Comparison of ENCODE assay signal across 21 mouse cellular contexts in the genomic region with DNA sequence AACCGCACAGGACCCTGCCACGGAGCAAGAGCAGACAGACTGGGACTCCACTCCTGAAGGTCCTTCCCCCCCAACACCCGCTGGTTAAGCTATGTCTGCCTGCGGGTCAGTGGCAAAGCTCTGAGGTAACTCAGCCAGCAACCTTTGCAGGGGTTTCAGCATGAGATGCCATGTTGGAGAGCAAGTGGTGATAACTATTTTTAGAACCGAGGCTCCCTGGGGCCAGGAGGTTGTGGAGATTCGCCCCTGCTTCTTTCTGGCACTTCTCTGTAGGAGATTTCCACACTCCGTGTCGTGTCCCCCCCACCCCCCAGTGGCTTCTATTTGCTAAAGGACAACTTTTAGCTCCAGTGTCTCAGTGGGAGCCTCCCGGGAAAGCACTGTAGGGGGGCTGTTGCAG.
DNase-seq lines count a peak whose midpoint lies in the region; ATAC-seq lines count a peak whose summit lies in the region.
"Had no signal": no experiment of that assay in that cellular context is flagged by ENCODE, and none has a peak within 500 bp of the region (broad histone marks: within the 10 kb centered on the region; RNA-seq: fewer than 3 reads in every experiment).

No protein-coding gene starts in this region.

- DNase-seq in heart, adult 11 months, result peak; percentile 83
- DNase-seq in heart, adult 9 months (ENCODE audit: low spot score in 2 of 2), result no peak
- no peak for DNase-seq in hindbrain, embryonic 10.5 days (ENCODE audit: low spot score)
- DNase-seq in hindbrain, embryonic 11.5 days (ENCODE audit: low spot score), result no peak
- DNase-seq in liver, result no peak
- DNase-seq: adrenal gland, postnatal 10 days; B cell, adult 2 months; cerebellum, adult 11 months; cerebellum, adult 8-10 months; cerebellum, postnatal 14 days; gastrocnemius, postnatal 10 days; kidney, adult 2 months had no signal

- WGBS in hindbrain, embryonic 10.5 days, result 34% methylated on average over 9 of the region's 9 CpGs
- WGBS in hindbrain, embryonic 11.5 days, result 45% methylated on average over 9 of the region's 9 CpGs
- WGBS in heart, embryonic 16.5 days, result 18% methylated on average over 9 of the region's 9 CpGs

- H3K9ac ChIP-seq in hindbrain, embryonic 11.5 days (ENCODE audit: low read depth, low read length), result no peak overlapping the region
- no peak overlapping the region for H3K9ac ChIP-seq in heart, embryonic 16.5 days (ENCODE audit: low read length)
- H3K9ac ChIP-seq: embryonic facial prominence, embryonic 13.5 days; forebrain, embryonic 12.5 days; hindbrain, embryonic 15.5 days had no signal

- no peaks in the 10 kb centered on the region for H3K9me3 ChIP-seq in hindbrain, embryonic 10.5 days
- H3K9me3 ChIP-seq in hindbrain, embryonic 11.5 days (ENCODE audit: control insufficient read depth, low read length), result no peaks in the 10 kb centered on the region
- H3K9me3 ChIP-seq in heart, embryonic 16.5 days (replicated peaks; ENCODE audit: control insufficient read depth, low read length), result no peaks in the 10 kb centered on the region
- H3K9me3 ChIP-seq: embryonic facial prominence, embryonic 13.5 days; forebrain, embryonic 12.5 days; hindbrain, embryonic 15.5 days had no signal

- no peaks in the 10 kb centered on the region; the same call in 1 of the 2 replicates for H3K27me3 ChIP-seq in hindbrain, embryonic 10.5 days (ENCODE audit: insufficient read depth, poor library complexity, severe bottlenecking)
- H3K27me3 ChIP-seq in hindbrain, embryonic 11.5 days (ENCODE audit: control insufficient read depth, insufficient read depth, low read length), result no peaks in the 10 kb centered on the region
- H3K27me3 ChIP-seq in heart, embryonic 16.5 days (ENCODE audit: control insufficient read depth, insufficient read depth, low read length), result no peaks in the 10 kb centered on the region
- H3K27me3 ChIP-seq: embryonic facial prominence, embryonic 13.5 days; forebrain, embryonic 12.5 days; hindbrain, embryonic 15.5 days had no signal

- H3K27ac ChIP-seq in hindbrain, embryonic 10.5 days, result peak overlapping the region; percentile 56; the same call in 1 of the 2 replicates
- no peak overlapping the region for H3K27ac ChIP-seq in hindbrain, embryonic 11.5 days (ENCODE audit: low read depth, low read length)
- peak overlapping the region; percentile 74 for H3K27ac ChIP-seq in heart, embryonic 16.5 days (ENCODE audit: low read length)
- H3K27ac ChIP-seq: embryonic facial prominence, embryonic 13.5 days; forebrain, embryonic 12.5 days; hindbrain, embryonic 15.5 days had no signal

- no peak overlapping the region for H3K4me2 ChIP-seq in hindbrain, embryonic 11.5 days (replicated peaks; ENCODE audit: low read depth, low read length)
- peak overlapping the region; percentile 41 for H3K4me2 ChIP-seq in heart, embryonic 16.5 days (ENCODE audit: low read depth, low read length)
- H3K4me2 ChIP-seq: embryonic facial prominence, embryonic 13.5 days; forebrain, embryonic 12.5 days; hindbrain, embryonic 15.5 days had no signal

- no peak overlapping the region for H3K4me3 ChIP-seq in hindbrain, embryonic 10.5 days
- H3K4me3 ChIP-seq in hindbrain, embryonic 11.5 days (ENCODE audit: low read depth, low read length), result no peak overlapping the region
- no peak overlapping the region for H3K4me3 ChIP-seq in heart, embryonic 16.5 days (ENCODE audit: low read length)
- H3K4me3 ChIP-seq: embryonic facial prominence, embryonic 13.5 days; forebrain, embryonic 12.5 days; hindbrain, embryonic 15.5 days had no signal

- no peaks in the 10 kb centered on the region for H3K36me3 ChIP-seq in hindbrain, embryonic 10.5 days
- H3K36me3 ChIP-seq in hindbrain, embryonic 11.5 days (ENCODE audit: control insufficient read depth, insufficient read depth, low read length), result no peaks in the 10 kb centered on the region
- no peaks in the 10 kb centered on the region for H3K36me3 ChIP-seq in heart, embryonic 16.5 days (ENCODE audit: control insufficient read depth, insufficient read depth)
- H3K36me3 ChIP-seq: embryonic facial prominence, embryonic 13.5 days; forebrain, embryonic 12.5 days; G1E; hindbrain, embryonic 15.5 days had no signal

- peaks cover 7% of the 10 kb centered on the region for H3K4me1 ChIP-seq in hindbrain, embryonic 10.5 days (replicated peaks)
- H3K4me1 ChIP-seq in hindbrain, embryonic 11.5 days (replicated peaks; ENCODE audit: control insufficient read depth, insufficient read depth, low read length), result no peaks in the 10 kb centered on the region
- H3K4me1 ChIP-seq in heart, embryonic 16.5 days (ENCODE audit: control insufficient read depth, insufficient read depth, low read length), result peaks cover 28% of the 10 kb centered on the region
- H3K4me1 ChIP-seq: forebrain, embryonic 12.5 days had no signal

- no peak for ATAC-seq in hindbrain, embryonic 11.5 days (ENCODE audit: low FRiP score)
- peak; percentile 64; the same call in 1 of the 2 replicates for ATAC-seq in heart, embryonic 16.5 days (replicated peaks; ENCODE audit: extremely low read depth, insufficient read depth, low FRiP score)
- no peak for ATAC-seq in granulocyte monocyte progenitor cell, adult 5-6 weeks (replicated peaks; ENCODE audit: poor library complexity, severe bottlenecking)
- ATAC-seq: CD4-positive, CD25-positive, alpha-beta regulatory T cell, adult 4 months; forebrain, embryonic 16.5 days; intestine, embryonic 16.5 days had no signal
